Mouse (Mus musculus) kidney, adult 11 months (tissue): ENCODE data around the gene Krt86.
"Not testable (repeated sequence)": the region's sequence is repeated elsewhere in the genome, so short reads cannot be mapped to it uniquely, and the experiment has no call there.

Experiments
- DNase-seq: peaks from one replicate; pipeline ENCODE4 v3.0.0; 2022

Krt86 gene

GRCm38 (mm10) chr15:101493713-101494112, 20.4 kb downstream of the Krt86 start:
- DNase-seq, result no peak

DNA sequence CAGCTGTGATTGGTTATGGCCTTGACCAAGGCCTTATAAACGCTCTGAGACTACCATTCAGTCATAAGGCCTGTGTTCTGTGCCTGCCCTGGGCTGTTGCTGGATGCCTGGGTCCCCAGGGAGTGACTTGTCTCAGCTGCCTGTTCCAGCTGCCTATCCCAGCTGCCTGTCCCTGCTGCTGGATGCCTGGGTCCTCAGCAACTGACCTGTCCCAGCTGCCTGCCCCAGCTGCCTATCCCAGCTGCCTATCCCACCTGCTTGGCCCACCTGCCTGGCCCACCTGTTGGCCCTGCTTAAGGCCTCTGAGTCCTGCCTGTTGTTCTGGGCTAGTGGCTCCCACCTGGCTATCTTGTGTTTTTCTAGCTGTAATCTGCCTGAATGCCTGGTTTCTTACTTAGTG, 20.9 kb downstream of the Krt86 start:
- DNase-seq, result no peak

GRCm38 (mm10) chr15:101495266-101495665, 22.0 kb downstream of the Krt86 start:
- DNase-seq, result no peak

DNA sequence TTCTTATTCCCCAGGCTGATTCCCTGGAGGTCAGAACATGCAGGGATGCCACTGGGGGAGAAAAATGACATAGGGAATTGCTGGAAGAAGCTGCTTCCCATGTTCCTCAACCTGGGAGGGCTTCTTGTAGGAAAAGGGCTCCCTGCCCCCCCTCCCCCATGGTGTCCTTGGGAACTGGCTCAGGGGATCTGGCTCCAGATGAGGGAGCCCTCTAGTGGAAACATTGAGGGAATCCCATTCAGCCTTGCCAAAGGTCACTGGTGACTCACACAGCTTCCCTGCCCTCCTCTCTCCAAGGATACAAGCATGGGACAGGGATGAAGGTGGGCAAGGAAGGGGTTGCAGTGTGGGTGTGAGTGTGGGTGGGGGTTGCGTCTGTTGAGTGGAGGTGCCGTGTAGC, 23.9 kb downstream of the Krt86 start:
- DNase-seq, result peak; percentile 45

GRCm38 (mm10) chr15:101506896-101507758, 33.8 kb downstream of the Krt86 start:
- peak; percentile 52 for DNase-seq

- DNase-seq, result no peak
Observed at GRCm38 (mm10) chr15:101508247-101508646, 35.0 kb downstream of the Krt86 start.

- not testable (repeated sequence) for DNase-seq
Observed at GRCm38 (mm10) chr15:101517161-101517560, 43.9 kb downstream of the Krt86 start, which contains the start of gene Gm49425. Gm49425 (minus strand) TSS chr15:101517261.

GRCm38 (mm10) chr15:101519792-101520191, 46.5 kb downstream of the Krt86 start:
- peak; percentile 52 for DNase-seq

DNA sequence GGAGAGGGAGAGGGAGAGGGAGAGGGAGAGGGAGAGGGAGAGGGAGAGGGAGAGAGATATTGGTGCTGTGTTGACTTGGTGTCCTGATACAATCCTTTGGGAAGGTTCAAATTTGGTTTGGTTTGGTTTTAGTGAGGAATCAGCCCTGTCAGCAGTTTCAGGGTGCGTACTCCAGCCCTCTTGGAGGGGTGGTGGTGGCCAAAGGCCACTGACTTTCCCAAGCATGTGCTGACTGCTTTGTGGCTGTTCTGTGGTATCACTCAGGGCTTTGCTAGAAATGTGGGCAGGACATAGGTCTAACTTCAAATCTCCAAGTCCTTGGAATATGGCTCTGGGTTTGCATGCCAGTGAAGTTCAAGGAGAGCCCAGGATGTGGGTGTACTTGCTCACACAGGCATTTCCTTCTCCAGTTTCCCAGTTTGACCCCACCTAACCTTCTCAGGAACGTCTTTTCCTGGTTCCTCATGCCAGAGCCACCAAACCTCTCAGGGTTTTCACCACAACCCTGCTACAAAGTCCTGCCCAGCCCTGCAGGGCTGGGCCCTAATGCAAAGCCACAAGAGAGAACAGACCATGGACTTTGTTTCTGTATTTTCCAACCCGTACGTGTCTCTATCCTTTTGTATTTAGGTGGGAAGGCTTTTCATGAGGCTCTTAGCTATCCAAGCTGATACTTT, 49.4 kb downstream of the Krt86 start:
- peak; percentile 68 for DNase-seq
